Mouse (Mus musculus) activated CD4-positive, CD25-positive, alpha-beta regulatory T cell, adult 4 months (primary cell): ENCODE results near the gene Slc36a3. TPM values are rescaled to one million over a fixed set of nuclear protein-coding genes. Genes with fewer than 3 reads are reported as not detected.

ENCODE experiments used
- polyA plus RNA-seq, 2 experiments: library from polyadenylated mRNA; unstranded; fragments of 100-300 nt; shearing (Covaris generic); gene quantifications; one replicate each; pipeline ENCODE4 v1.2.1; 2017

Gene Slc36a3
- polyA plus RNA-seq, 2 experiments from 2014 or later, result 0.36 to 1.2 TPM

Other genes starting within 250 kb of the Slc36a3 start
- gene Gpx3, start 249.3 kb downstream of the Slc36a3 start, polyA plus RNA-seq, result 1 to 10 TPM in 1 of 2 experiments, under 1 TPM in 1; 0.90 to 1.1 TPM
- 10 to 100 TPM; 81.5 to 98.2 TPM for gene Tnip1, start 188.8 kb downstream of the Slc36a3 start, polyA plus RNA-seq
- gene Anxa6, start 118.3 kb downstream of the Slc36a3 start, polyA plus RNA-seq, result 100 to 1,000 TPM; 447 to 527 TPM
- 10 to 100 TPM; 78.6 to 85.9 TPM for gene Ccdc69, start 73.6 kb downstream of the Slc36a3 start, polyA plus RNA-seq
- gene Gm2a, start 53.6 kb downstream of the Slc36a3 start, polyA plus RNA-seq, result 100 to 1,000 TPM; 152 to 191 TPM
- under 1 TPM in 1 of 2 experiments, not detected in 1; 0.37 TPM for gene Slc36a2, start 33.4 kb upstream of the Slc36a3 start, polyA plus RNA-seq
- 1 to 10 TPM; 2.3 to 2.5 TPM for gene Slc36a1, start 52.6 kb upstream of the Slc36a3 start, polyA plus RNA-seq
- not detected for gene Fat2, start 184.9 kb upstream of the Slc36a3 start, polyA plus RNA-seq